Mouse (Mus musculus): ENCODE measurements at regions not wholly inside any gene's neighbourhood (a gene's known extent, or its start where the extent isn't known, plus 50 kb on each side); places are given as distances from the start of the nearest gene placed in this dataset.
A peak's percentile ranks its signal among the peaks of the same experiment; 100 is the strongest.

GRCm38 (mm10) chr16:53788594-53788993 lies 1334.7 kb upstream of the Alcam start:
- DNase-seq (ENCODE audit: low spot score in 2 of 2): peak; percentile 1 to 72
- intact Hi-C loops (cut with DNase I): loop anchor here (5.0 kb wide), 1 partner anchor 184 kb away; no protein-coding TSS in a partner anchor
